Mouse (Mus musculus) liver (tissue): ENCODE results near the gene Fam13c.

Experiments used
- DNase-seq: peaks from one replicate; pipeline ENCODE4 v3.0.0-alpha.2; 2020; ENCODE audit warnings: mixed read lengths

The Fam13c gene

GRCm38 (mm10) chr10:70470836-70471235 lies 30.6 kb downstream of the Fam13c start:
- no peak for DNase-seq

- no peak for DNase-seq
Measured at GRCm38 (mm10) chr10:70477741-70478145, 37.5 kb downstream of the Fam13c start.

GRCm38 (mm10) chr10:70483736-70484135 lies 43.5 kb downstream of the Fam13c start:
- DNase-seq: no peak

GRCm38 (mm10) chr10:70484568-70485286 lies 44.4 kb downstream of the Fam13c start:
- no peak for DNase-seq

GRCm38 (mm10) chr10:70485287-70485612 lies 45.0 kb downstream of the Fam13c start:
- DNase-seq: no peak

GRCm38 (mm10) chr10:70486651-70487050 lies 46.4 kb downstream of the Fam13c start:
- no peak for DNase-seq

GRCm38 (mm10) chr10:70493891-70494290 lies 53.6 kb downstream of the Fam13c start:
- no peak for DNase-seq

- no peak for DNase-seq
Measured at GRCm38 (mm10) chr10:70494441-70494840, 54.2 kb downstream of the Fam13c start.

- DNase-seq: no peak
Measured at GRCm38 (mm10) chr10:70495106-70496104, 55.1 kb downstream of the Fam13c start.

GRCm38 (mm10) chr10:70496938-70497337 lies 56.7 kb downstream of the Fam13c start:
- no peak for DNase-seq

- DNase-seq: no peak
Measured at GRCm38 (mm10) chr10:70498328-70498727, 58.0 kb downstream of the Fam13c start.

- no peak for DNase-seq
Measured at GRCm38 (mm10) chr10:70499246-70499645, 59.0 kb downstream of the Fam13c start.

- no peak for DNase-seq
Measured at GRCm38 (mm10) chr10:70504871-70505270, 64.6 kb downstream of the Fam13c start.

GRCm38 (mm10) chr10:70505395-70505794 lies 65.1 kb downstream of the Fam13c start:
- DNase-seq: no peak

GRCm38 (mm10) chr10:70505842-70506241 lies 65.6 kb downstream of the Fam13c start:
- DNase-seq: no peak

- no peak for DNase-seq
Measured at GRCm38 (mm10) chr10:70506499-70507168, 66.4 kb downstream of the Fam13c start.

GRCm38 (mm10) chr10:70507880-70508279 lies 67.6 kb downstream of the Fam13c start:
- no peak for DNase-seq

GRCm38 (mm10) chr10:70514848-70515247 lies 74.6 kb downstream of the Fam13c start:
- DNase-seq: no peak

- DNase-seq: no peak
Measured at GRCm38 (mm10) chr10:70516661-70517060, 76.4 kb downstream of the Fam13c start.

GRCm38 (mm10) chr10:70519640-70520099 lies 79.4 kb downstream of the Fam13c start:
- DNase-seq: no peak

GRCm38 (mm10) chr10:70520143-70521131 lies 80.2 kb downstream of the Fam13c start:
- DNase-seq: no peak

- DNase-seq: no peak
Measured at GRCm38 (mm10) chr10:70521379-70521778, 81.1 kb downstream of the Fam13c start.
